Mouse (Mus musculus) liver, embryonic 14.5 days (tissue): ENCODE results near the gene Sh2d1b1. TPM values are rescaled to one million over a fixed set of nuclear protein-coding genes. Genes with fewer than 3 reads are reported as not detected.

Source experiments
- ATAC-seq: fragments of 200-750 bp; cut with Nextera tagmentation; 2 replicates; pipeline ENCODE4 v1.8.0; 2017; ENCODE audit warnings: moderate number of reproducible peaks, mild to moderate bottlenecking, moderate library complexity; ENCODE audit not compliant: insufficient read depth
- DNase-seq, 3 experiments: peaks; one replicate each; pipeline ENCODE4 v3.0.0-alpha.2; 2012 to 2013; ENCODE audit warnings: low read depth in 3 of 3, low spot score in 3 of 3
- H3K27ac ChIP-seq: fragments of 300-500 bp; sonication (generic); 2 replicates; pipeline ENCODE4 v1.5.1; 2014; ENCODE audit warnings: moderate library complexity, mild to moderate bottlenecking, control low read depth, inconsistent platforms
- H3K27me3 ChIP-seq: fragments of 300-500 bp; sonication (generic); 2 replicates; pipeline ENCODE4 v1.6.1; 2014; ENCODE audit warnings: mild to moderate bottlenecking, low read length, moderate library complexity; ENCODE audit not compliant: control insufficient read depth, insufficient read depth
- H3K36me3 ChIP-seq: fragments of 300-500 bp; sonication (generic); replicated peaks from 2 replicates; pipeline ENCODE4 v1.6.1; 2014; ENCODE audit warnings: low read depth; ENCODE audit not compliant: control insufficient read depth, insufficient read depth
- H3K4me1 ChIP-seq, 2 experiments: fragments of 200-500 bp in 1 of 2; fragments of 300-500 bp in 1 of 2; sonication (generic) in 1 of 2; replicated peaks; 2 replicates each; pipeline ENCODE4 v1.6.1; 2012 to 2014; ENCODE audit warnings: antibody characterized with exemption in 1 of 2, inconsistent platforms in 1 of 2, low read length in 1 of 2; ENCODE audit not compliant: control insufficient read depth in 2 of 2, insufficient read depth in 2 of 2
- H3K4me2 ChIP-seq: fragments of 300-500 bp; sonication (generic); 2 replicates; pipeline ENCODE4 v1.6.1; 2014; ENCODE audit warnings: low read depth, mild to moderate bottlenecking, control low read depth, moderate library complexity
- H3K4me3 ChIP-seq, 2 experiments: fragments of 200-500 bp in 1 of 2; fragments of 300-500 bp in 1 of 2; sonication (generic) in 1 of 2; 2 replicates each; pipeline ENCODE4 v1.5.1; 2012 to 2014; ENCODE audit warnings: low read depth in 2 of 2, low read length in 2 of 2, mild to moderate bottlenecking in 2 of 2, control low read depth in 1 of 2, inconsistent platforms in 1 of 2, moderate library complexity in 1 of 2; ENCODE audit not compliant: insufficient read depth in 1 of 2
- H3K9ac ChIP-seq: fragments of 300-500 bp; sonication (generic); replicated peaks from 2 replicates; pipeline ENCODE4 v1.6.1; 2014; ENCODE audit warnings: mild to moderate bottlenecking, control low read depth, moderate library complexity
- H3K9me3 ChIP-seq: fragments of 300-500 bp; sonication (generic); 2 replicates; pipeline ENCODE4 v1.6.1; 2016; ENCODE audit warnings: low read length, mixed read lengths; ENCODE audit not compliant: control insufficient read depth
- CTCF ChIP-seq: IDR thresholded peaks from 2 replicates; pipeline ENCODE4 v1.5.1; 2016; ENCODE audit warnings: antibody characterized with exemption, low read depth, control low read depth
- EP300 ChIP-seq: IDR thresholded peaks from 2 replicates; pipeline ENCODE4 v1.6.1; 2016; ENCODE audit warnings: antibody characterized with exemption, low read depth
- WGBS: fragments of 180-500 bp; shearing (Covaris S2); extraction: QIAGEN DNeasy Blood & Tissue Kit; methylation state at CpG from one replicate; pipeline ENCODE4 v1.1.7; 2014; ENCODE audit not compliant: insufficient replicate concordance; 5-methylcytosine and 5-hydroxymethylcytosine counted together
- polyA plus RNA-seq, 2 experiments: library from polyadenylated mRNA; depleted of rRNA in 1 of 2; stranded (reverse) in 1 of 2; unstranded in 1 of 2; fragments of >200 nt; fragmentation: Nextera tagmentation in 1 of 2; extraction: Ambion mirVana in 1 of 2; gene quantifications; 2 replicates each; pipeline versions ENCODE4 v1.2.1 to v1.2.3; 2012 to 2014

The Sh2d1b1 gene
- polyA plus RNA-seq, 2 experiments, result 0.20 to 0.37 TPM

GRCm38 (mm10) chr1:170332775-170333174 is 55.7 kb downstream of the Sh2d1b1 start:
- Histone ChIP-seq H3K36me3 (no peaks in the 10 kb centered on the region), H3K9me3 (no peaks in the 10 kb centered on the region), H3K9ac (no peak overlapping the region), H3K4me3 (no peak overlapping the region), H3K27ac (no peak overlapping the region), H3K27me3 (no peaks in the 10 kb centered on the region), H3K4me2 (no peak overlapping the region), H3K4me1 (no peaks in the 10 kb centered on the region)
- WGBS, result 57% methylated on average over 4 of the region's 4 CpGs
- TF ChIP-seq EP300 (no peak), CTCF (no peak)
- ATAC-seq (no peak), DNase-seq (no peak)

Other genes with a start within 250 kb of the Sh2d1b1 start
- 0.40 and 0.47 TPM in 2 replicates for gene Ddr2, start 166.6 kb upstream of the Sh2d1b1 start, polyA plus RNA-seq (2012; rRNA removed)
- 0.72 and 0.86 TPM in 2 replicates for gene Ddr2, start 166.6 kb upstream of the Sh2d1b1 start, polyA plus RNA-seq (2014; fragmentation: Nextera tagmentation; extraction: Ambion mirVana)
- gene Uap1, start 102.4 kb upstream of the Sh2d1b1 start, polyA plus RNA-seq (2012; rRNA removed), result 10.6 and 15.6 TPM in 2 replicates
- 32.1 and 34.9 TPM in 2 replicates for gene Uap1, start 102.4 kb upstream of the Sh2d1b1 start, polyA plus RNA-seq (2014; fragmentation: Nextera tagmentation; extraction: Ambion mirVana)
- 7.6 and 9.3 TPM in 2 replicates for gene Uhmk1, start 61.9 kb upstream of the Sh2d1b1 start, polyA plus RNA-seq (2012; rRNA removed)
- 8.4 and 9.5 TPM in 2 replicates for gene Uhmk1, start 61.9 kb upstream of the Sh2d1b1 start, polyA plus RNA-seq (2014; fragmentation: Nextera tagmentation; extraction: Ambion mirVana)
- gene Sh2d1b2, start 44.6 kb upstream of the Sh2d1b1 start, polyA plus RNA-seq (2012; rRNA removed), result not detected in 2 replicates
- gene Sh2d1b2, start 44.6 kb upstream of the Sh2d1b1 start, polyA plus RNA-seq (2014; fragmentation: Nextera tagmentation; extraction: Ambion mirVana), result not detected in 2 replicates
- gene Gm7694, start 29.0 kb downstream of the Sh2d1b1 start, polyA plus RNA-seq (2012; rRNA removed), result 1.5 and 1.8 TPM in 2 replicates
- gene Gm7694, start 29.0 kb downstream of the Sh2d1b1 start, polyA plus RNA-seq (2014; fragmentation: Nextera tagmentation; extraction: Ambion mirVana), result 0.94 and 1.6 TPM in 2 replicates
- not detected in 2 replicates for gene Spata46, start 31.5 kb downstream of the Sh2d1b1 start, polyA plus RNA-seq (2012; rRNA removed)
- 0.27 TPM in 1 of 2 replicates, not detected in the other for gene Spata46, start 31.5 kb downstream of the Sh2d1b1 start, polyA plus RNA-seq (2014; fragmentation: Nextera tagmentation; extraction: Ambion mirVana)